In the genomic region with DNA sequence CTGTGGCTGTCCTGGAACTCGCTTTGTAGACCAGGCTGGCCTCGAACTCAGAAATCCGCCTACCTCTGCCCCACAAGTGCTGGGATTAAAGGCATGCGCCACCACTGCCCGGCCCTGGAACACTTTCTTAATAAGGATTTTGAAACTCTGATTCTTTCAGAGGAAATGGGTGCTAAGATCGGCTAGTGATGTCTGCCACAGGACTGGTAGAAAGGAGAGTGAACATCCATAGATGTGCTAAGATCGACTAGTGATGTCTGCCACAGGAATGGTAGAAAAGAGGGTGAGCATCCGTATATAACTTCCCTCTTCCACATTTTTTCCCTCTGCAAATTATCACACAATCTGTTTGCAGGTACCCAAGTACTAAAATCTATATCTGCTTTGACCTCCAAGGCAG, we compare ENCODE assay signal across 28 mouse cellular contexts. TPM values are rescaled to one million over a fixed set of nuclear protein-coding genes. Genes with fewer than 3 reads are reported as not detected.
DNase-seq lines count a peak whose midpoint lies in the region; ATAC-seq and TF ChIP-seq lines count a peak whose summit lies in the region.
"Had no signal": no experiment of that assay in that cellular context is flagged by ENCODE, and none has a peak within 500 bp of the region (broad histone marks: within the 10 kb centered on the region; RNA-seq: fewer than 3 reads in every experiment).

No protein-coding gene starts in this region.

- no peaks in the 10 kb centered on the region for H3K27me3 ChIP-seq in limb, embryonic 11.5 days (ENCODE audit: control insufficient read depth, insufficient read depth, low read length)
- H3K27me3 ChIP-seq in limb, embryonic 10.5 days (ENCODE audit: low read depth, poor library complexity, severe bottlenecking) = no peaks in the 10 kb centered on the region
- no peaks in the 10 kb centered on the region for H3K27me3 ChIP-seq in MEL (ENCODE audit: control insufficient read depth in 1 of 2, insufficient read depth in 2 of 2, low read length in 2 of 2)
- H3K27me3 ChIP-seq in liver, postnatal 0 days (ENCODE audit: insufficient read depth, low read length) = no peaks in the 10 kb centered on the region
- H3K27me3 ChIP-seq: forebrain, embryonic 13.5 days; hindbrain, embryonic 12.5 days; hindbrain, embryonic 15.5 days had no signal

- no peak for TF ChIP-seq POLR2A in MEL (IDR thresholded peaks at IDR 0.05; ENCODE audit: control insufficient read depth in 1 of 2, insufficient read depth in 1 of 2, low read depth in 1 of 2, low read length in 2 of 2, poor library complexity in 1 of 2)

- TF ChIP-seq CTCF in MEL (IDR thresholded peaks at IDR 0.05 in 2 of 3, conservative IDR thresholded peaks at IDR 0.05 in 1 of 3; ENCODE audit: control insufficient read depth in 1 of 3, insufficient read depth in 1 of 3, low read depth in 2 of 3, low read length in 3 of 3, poor library complexity in 1 of 3, severe bottlenecking in 1 of 3) = no peak
- TF ChIP-seq CTCF in liver, postnatal 0 days (IDR thresholded peaks at IDR 0.05; ENCODE audit: low read depth) = no peak

- H3K4me1 ChIP-seq in limb, embryonic 11.5 days (ENCODE audit: control insufficient read depth, insufficient read depth, low read length) = no peaks in the 10 kb centered on the region
- H3K4me1 ChIP-seq in limb, embryonic 10.5 days = no peaks in the 10 kb centered on the region
- H3K4me1 ChIP-seq in MEL (ENCODE audit: control insufficient read depth in 1 of 2, insufficient read depth in 2 of 2, low read length in 2 of 2) = no peaks in the 10 kb centered on the region
- no peaks in the 10 kb centered on the region for H3K4me1 ChIP-seq in liver, postnatal 0 days (ENCODE audit: insufficient read depth)
- H3K4me1 ChIP-seq: forebrain, embryonic 10.5 days; forebrain, embryonic 13.5 days; heart, embryonic 10.5 days; heart, embryonic 13.5 days; hindbrain, embryonic 12.5 days; hindbrain, embryonic 15.5 days had no signal

- H3K9me3 ChIP-seq in limb, embryonic 11.5 days (ENCODE audit: control insufficient read depth, low read length) = no peaks in the 10 kb centered on the region
- H3K9me3 ChIP-seq in limb, embryonic 10.5 days (replicated peaks) = no peaks in the 10 kb centered on the region
- no peaks in the 10 kb centered on the region for H3K9me3 ChIP-seq in MEL (replicated peaks; ENCODE audit: insufficient read depth, low read length)
- H3K9me3 ChIP-seq in liver, postnatal 0 days (ENCODE audit: low read length) = no peaks in the 10 kb centered on the region
- H3K9me3 ChIP-seq: forebrain, embryonic 13.5 days; G1E; heart, embryonic 10.5 days; heart, embryonic 13.5 days; hindbrain, embryonic 15.5 days had no signal

- no peaks in the 10 kb centered on the region for H3K79me2 ChIP-seq in MEL (ENCODE audit: control insufficient read depth, insufficient read depth, low read length, poor library complexity)

- no peak for TF ChIP-seq RAD21 in MEL (IDR thresholded peaks at IDR 0.05; ENCODE audit: low read depth, low read length)

- H3K27ac ChIP-seq in limb, embryonic 11.5 days (replicated peaks; ENCODE audit: low read depth, low read length) = no peak overlapping the region
- H3K27ac ChIP-seq in limb, embryonic 10.5 days = no peak overlapping the region
- no peak overlapping the region for H3K27ac ChIP-seq in MEL (ENCODE audit: control insufficient read depth, low read depth, low read length)
- H3K27ac ChIP-seq in liver, postnatal 0 days (ENCODE audit: low read depth) = no peak overlapping the region
- H3K27ac ChIP-seq: forebrain, embryonic 10.5 days; forebrain, embryonic 13.5 days; heart, adult 2 months; heart, embryonic 10.5 days; heart, embryonic 13.5 days; hindbrain, embryonic 12.5 days; hindbrain, embryonic 15.5 days had no signal

- DNase-seq in limb, embryonic 11.5 days (ENCODE audit: low spot score) = peak; percentile 9
- no peak for DNase-seq in limb, embryonic 10.5 days (ENCODE audit: low spot score)
- DNase-seq in MEL (ENCODE audit: low read depth, low spot score) = peak; percentile 46
- peak; percentile 83 for DNase-seq in R1 (ENCODE audit: low read depth, low spot score)
- no peak for DNase-seq in spleen, postnatal 4 days (ENCODE audit: low spot score in 2 of 2)
- DNase-seq in liver, postnatal 0 days = no peak
- DNase-seq: adrenal gland, adult 8-10 months; adrenal gland, postnatal 25 days; cerebellum, adult 18-20 months; cerebellum, adult 9-10 months; cerebellum, postnatal 14 days; gastrocnemius, postnatal 25 days; heart, adult 2 months; heart, postnatal 14 days; kidney, adult 11 months had no signal

- H3K4me2 ChIP-seq in limb, embryonic 11.5 days (ENCODE audit: low read depth, severe bottlenecking) = no peak overlapping the region
- H3K4me2 ChIP-seq in liver, postnatal 0 days (ENCODE audit: low read depth, low read length) = no peak overlapping the region
- H3K4me2 ChIP-seq: forebrain, embryonic 13.5 days; heart, embryonic 13.5 days; hindbrain, embryonic 12.5 days; hindbrain, embryonic 15.5 days had no signal

- ATAC-seq in limb, embryonic 11.5 days (ENCODE audit: insufficient number of reproducible peaks, low FRiP score, low TSS enrichment, low read depth) = no peak
- no peak for ATAC-seq in liver, postnatal 0 days
- ATAC-seq in frontal cortex, adult (ENCODE audit: low TSS enrichment) = no peak
- no peak for ATAC-seq in megakaryocyte progenitor cell, adult 5-6 weeks (replicated peaks; ENCODE audit: poor library complexity)
- ATAC-seq: activated CD4-positive, CD25-positive, alpha-beta regulatory T cell, adult 4 months; forebrain, embryonic 13.5 days; forebrain, embryonic 16.5 days; Patski had no signal

- no peak overlapping the region for H3K9ac ChIP-seq in limb, embryonic 11.5 days (ENCODE audit: low read length)
- H3K9ac ChIP-seq in MEL (ENCODE audit: control insufficient read depth, low read depth, low read length, poor library complexity, severe bottlenecking) = no peak overlapping the region
- H3K9ac ChIP-seq in liver, postnatal 0 days (replicated peaks) = no peak overlapping the region
- H3K9ac ChIP-seq: forebrain, embryonic 13.5 days; heart, embryonic 13.5 days; hindbrain, embryonic 12.5 days; hindbrain, embryonic 15.5 days had no signal

- H3K4me3 ChIP-seq in limb, embryonic 11.5 days (ENCODE audit: low read depth, low read length) = no peak overlapping the region
- H3K4me3 ChIP-seq in limb, embryonic 10.5 days = no peak overlapping the region
- H3K4me3 ChIP-seq in MEL (ENCODE audit: control insufficient read depth in 1 of 2, insufficient read depth in 1 of 2, low read depth in 2 of 2, low read length in 2 of 2) = no peak overlapping the region
- H3K4me3 ChIP-seq in liver, postnatal 0 days (ENCODE audit: low read depth, low read length) = no peak overlapping the region
- H3K4me3 ChIP-seq: forebrain, embryonic 10.5 days; forebrain, embryonic 13.5 days; heart, adult 2 months; heart, embryonic 10.5 days; heart, embryonic 13.5 days; hindbrain, embryonic 12.5 days; hindbrain, embryonic 15.5 days had no signal

- WGBS in limb, embryonic 11.5 days = 92% methylated on average over 8 of the region's 8 CpGs
- WGBS in limb, embryonic 10.5 days = 92% methylated on average over 8 of the region's 8 CpGs
- 81% methylated on average over 8 of the region's 8 CpGs for WGBS in liver, postnatal 0 days (ENCODE audit: insufficient replicate concordance)

- no peak for TF ChIP-seq EP300 in MEL (IDR thresholded peaks at IDR 0.05; ENCODE audit: low read depth in 1 of 2, low read length in 2 of 2)
- TF ChIP-seq EP300 in liver, postnatal 0 days (IDR thresholded peaks at IDR 0.05; ENCODE audit: low read depth) = no peak

- no peaks in the 10 kb centered on the region for H3K36me3 ChIP-seq in limb, embryonic 11.5 days (ENCODE audit: control insufficient read depth, insufficient read depth, low read length)
- H3K36me3 ChIP-seq in limb, embryonic 10.5 days = no peaks in the 10 kb centered on the region
- H3K36me3 ChIP-seq in MEL (ENCODE audit: control insufficient read depth in 1 of 2, insufficient read depth in 2 of 2, low read length in 2 of 2) = no peaks in the 10 kb centered on the region
- H3K36me3 ChIP-seq in liver, postnatal 0 days (replicated peaks; ENCODE audit: insufficient read depth, low read length) = no peaks in the 10 kb centered on the region
- H3K36me3 ChIP-seq: forebrain, embryonic 10.5 days; G1E; heart, embryonic 10.5 days; heart, embryonic 13.5 days; hindbrain, embryonic 12.5 days; hindbrain, embryonic 15.5 days had no signal

TF ChIP-seq in MEL, 35 proteins besides CTCF, POLR2A, EP300 and RAD21:
- no peak for TF ChIP-seq MAFK (IDR thresholded peaks at IDR 0.05; ENCODE audit: borderline replicate concordance, low read depth, low read length)
- TF ChIP-seq KAT2A (conservative IDR thresholded peaks at IDR 0.05; ENCODE audit: low read depth, low read length) = no peak
- TF ChIP-seq NELFE (IDR thresholded peaks at IDR 0.05; ENCODE audit: low read depth, low read length) = no peak
- no peak for TF ChIP-seq MYB (IDR thresholded peaks at IDR 0.05; ENCODE audit: low read depth, low read length)
- TF ChIP-seq ZKSCAN1 (IDR thresholded peaks at IDR 0.05; ENCODE audit: low read depth, low read length) = no peak
- TF ChIP-seq TBP (IDR thresholded peaks at IDR 0.05; ENCODE audit: low read depth, low read length) = no peak
- no peak for TF ChIP-seq ELF1 (IDR thresholded peaks at IDR 0.05; ENCODE audit: low read depth, low read length)
- TF ChIP-seq MYC (IDR thresholded peaks at IDR 0.05; ENCODE audit: low read depth, low read length) = no peak

RNA-seq across cellular contexts. Expression of a gene that starts 17.9 kb away (rescaled TPM):
- polyA plus RNA-seq in limb, embryonic 11.5 days (2014; fragmentation: Nextera tagmentation; extraction: Ambion mirVana) = 0.18 and 0.20 TPM in 2 replicates
- polyA plus RNA-seq in limb, embryonic 10.5 days (2016; fragmentation: Nextera tagmentation; extraction: Ambion mirVana) = 0.05 and 0.11 TPM in 2 replicates
- not detected in 2 replicates for total RNA-seq in MEL (2012; rRNA removed)
- not detected for polyA plus RNA-seq in MEL (2012; ENCODE audit: insufficient read depth in 1 of 2, insufficient read length in 2 of 2, low read depth in 1 of 2, low replicate concordance in 2 of 2, missing spikeins in 1 of 2)
- 0.45 and 0.58 TPM in 2 replicates for polyA plus RNA-seq in liver, postnatal 0 days (2015; fragmentation: Nextera tagmentation; extraction: Ambion mirVana)
- not detected in 2 replicates for total RNA-seq in megakaryocyte progenitor cell, adult 5-6 weeks (2015)
- not detected in 2 replicates for total RNA-seq in megakaryocyte progenitor cell, adult 5-6 weeks (2017)
- total RNA-seq: gastrocnemius, postnatal 25 days; heart, adult 2 months; hematopoietic stem cell, adult 5-6 weeks had no signal
- polyA plus RNA-seq: activated CD4-positive, CD25-positive, alpha-beta regulatory T cell, adult 4 months; G1E had no signal

RNA-seq across cellular contexts. Expression of a gene that starts 56.8 kb away (rescaled TPM):
- 18.4 and 18.6 TPM in 2 replicates for polyA plus RNA-seq in limb, embryonic 11.5 days (2014; fragmentation: Nextera tagmentation; extraction: Ambion mirVana)
- 12.2 and 13.9 TPM in 2 replicates for polyA plus RNA-seq in limb, embryonic 10.5 days (2016; fragmentation: Nextera tagmentation; extraction: Ambion mirVana)
- 10.7 and 14.1 TPM in 2 replicates for total RNA-seq in MEL (2012; rRNA removed)
- 10 to 100 TPM in 1 of 2 experiments, not detected in 1; 29.9 TPM for polyA plus RNA-seq in MEL (2012; ENCODE audit: insufficient read depth in 1 of 2, insufficient read length in 2 of 2, low read depth in 1 of 2, low replicate concordance in 2 of 2, missing spikeins in 1 of 2)
- 14.1 and 14.4 TPM in 2 replicates for polyA plus RNA-seq in liver, postnatal 0 days (2015; fragmentation: Nextera tagmentation; extraction: Ambion mirVana)
- 22.5 and 23.7 TPM in 2 replicates for total RNA-seq in megakaryocyte progenitor cell, adult 5-6 weeks (2015)
- 13.1 and 16.6 TPM in 2 replicates for total RNA-seq in megakaryocyte progenitor cell, adult 5-6 weeks (2017)

Comparison
In these comparisons a context has a peak if more than half of its experiments do, and no peak if none do; other contexts are left out.
1. DNase-seq: peak in limb, embryonic 11.5 days (single experiment), MEL (single experiment) and R1 (single experiment); none in limb, embryonic 10.5 days (single experiment), spleen, postnatal 4 days (0 of 2) and liver, postnatal 0 days (single experiment).